Mouse (Mus musculus): ENCODE results near the gene Insig1. TPM values are rescaled to one million over a fixed set of nuclear protein-coding genes. Genes with fewer than 3 reads are reported as not detected.

Gene Insig1
- polyA plus RNA-seq (2014; fragmentation: Illumina TruSeq; extraction: RNeasy Lipid Tissue Mini Kit (QIAGEN cat#74804); ENCODE audit: low read depth, low replicate concordance): 16.6 TPM

GRCm38 (mm10) chr5:28070828-28071455 lies at the start of gene Insig1:
Gene Insig1, plus strand, starts transcription at chr5:28071363.

Other genes with a start within 250 kb of the Insig1 start
- gene Htr5a, start 229.2 kb upstream of the Insig1 start, polyA plus RNA-seq (2014; fragmentation: Illumina TruSeq; extraction: RNeasy Lipid Tissue Mini Kit (QIAGEN cat#74804); ENCODE audit: low read depth, low replicate concordance): not detected
- gene En2, start 94.3 kb downstream of the Insig1 start, polyA plus RNA-seq (2014; fragmentation: Illumina TruSeq; extraction: RNeasy Lipid Tissue Mini Kit (QIAGEN cat#74804); ENCODE audit: low read depth, low replicate concordance): not detected
- not detected for gene Cnpy1, start 174.4 kb downstream of the Insig1 start, polyA plus RNA-seq (2014; fragmentation: Illumina TruSeq; extraction: RNeasy Lipid Tissue Mini Kit (QIAGEN cat#74804); ENCODE audit: low read depth, low replicate concordance)
- gene Rbm33, start 245.8 kb downstream of the Insig1 start, polyA plus RNA-seq (2014; fragmentation: Illumina TruSeq; extraction: RNeasy Lipid Tissue Mini Kit (QIAGEN cat#74804); ENCODE audit: low read depth, low replicate concordance): 19.2 TPM